Mouse (Mus musculus) limb, embryonic 10.5 days (tissue): ENCODE measurements around the gene Snx11. TPM values are rescaled to one million over a fixed set of nuclear protein-coding genes. Genes with fewer than 3 reads are reported as not detected.
"Not testable (repeated sequence)": the region's sequence is repeated elsewhere in the genome, so short reads cannot be mapped to it uniquely, and the experiment has no call there.

Experiments used
- DNase-seq: peaks from one replicate; pipeline ENCODE4 v3.0.0-alpha.2; 2017; ENCODE audit warnings: low spot score
- H3K27ac ChIP-seq: fragments of 300-500 bp; sonication (generic); 2 replicates; pipeline ENCODE4 v1.5.1; 2016; ENCODE audit warnings: mild to moderate bottlenecking
- H3K27me3 ChIP-seq: fragments of 300-500 bp; sonication (generic); 2 replicates; pipeline ENCODE4 v1.6.1; 2016; ENCODE audit warnings: low read depth, mild to moderate bottlenecking; ENCODE audit not compliant: poor library complexity, severe bottlenecking
- H3K36me3 ChIP-seq: fragments of 300-500 bp; sonication (generic); 2 replicates; pipeline ENCODE4 v1.6.1; 2016; ENCODE audit warnings: mild to moderate bottlenecking, moderate library complexity
- H3K4me1 ChIP-seq: fragments of 300-500 bp; sonication (generic); 2 replicates; pipeline ENCODE4 v1.6.1; 2016
- H3K4me3 ChIP-seq: fragments of 300-500 bp; sonication (generic); 2 replicates; pipeline ENCODE4 v1.5.1; 2016; ENCODE audit warnings: mild to moderate bottlenecking, moderate library complexity
- H3K9me3 ChIP-seq: fragments of 300-500 bp; sonication (generic); replicated peaks from 2 replicates; pipeline ENCODE4 v1.6.1; 2016; ENCODE audit warnings: mild to moderate bottlenecking
- WGBS: fragments of 180-500 bp; shearing (Covaris S2); methylation state at CpG from one replicate; pipeline ENCODE4 v1.1.7; 2016; 5-methylcytosine and 5-hydroxymethylcytosine counted together
- polyA plus RNA-seq: library from polyadenylated mRNA; unstranded; fragments of >200 nt; fragmentation: Nextera tagmentation; extraction: Ambion mirVana; gene quantifications from 2 replicates; pipeline ENCODE4 v1.2.1, GENCODE M21; 2016

The Snx11 gene
- polyA plus RNA-seq, 1 experiment from 2014 or later = 21.4 TPM

GRCm38 (mm10) chr11:96814443-96814842, 37.1 kb upstream of the Snx11 start:
- WGBS = 89% methylated on average over 2 of the region's 2 CpGs
- Histone ChIP-seq H3K9me3 (no peaks in the 10 kb centered on the region), H3K36me3 (peaks cover 97% of the 10 kb centered on the region), H3K4me1 (no peaks in the 10 kb centered on the region), H3K27ac (no peak overlapping the region), H3K4me3 (no peak overlapping the region), H3K27me3 (no peaks in the 10 kb centered on the region)
- no peak for DNase-seq

GRCm38 (mm10) chr11:96813920-96814319, 36.6 kb upstream of the Snx11 start:
- Histone ChIP-seq H3K4me3 (no peak overlapping the region), H3K36me3 (peaks cover 97% of the 10 kb centered on the region), H3K27ac (no peak overlapping the region), H3K9me3 (no peaks in the 10 kb centered on the region), H3K27me3 (no peaks in the 10 kb centered on the region), H3K4me1 (no peaks in the 10 kb centered on the region)
- no peak for DNase-seq
- 91% methylated on average over 5 of the region's 5 CpGs for WGBS

GRCm38 (mm10) chr11:96813455-96813854, 36.1 kb upstream of the Snx11 start:
- Histone ChIP-seq H3K4me1 (no peaks in the 10 kb centered on the region), H3K36me3 (peaks cover 97% of the 10 kb centered on the region), H3K9me3 (no peaks in the 10 kb centered on the region), H3K27me3 (no peaks in the 10 kb centered on the region), H3K4me3 (no peak overlapping the region), H3K27ac (no peak overlapping the region)
- whole genome bisulfite sequencing = 86% methylated on average over 4 of the region's 4 CpGs
- no peak for DNase-seq

GRCm38 (mm10) chr11:96811188-96811587, 33.8 kb upstream of the Snx11 start:
- not testable (repeated sequence) for H3K4me1 ChIP-seq, H3K9me3 ChIP-seq, H3K4me3 ChIP-seq, H3K27me3 ChIP-seq, DNase-seq, H3K27ac ChIP-seq
- peaks cover 97% of the 10 kb centered on the region for H3K36me3 ChIP-seq
- 87% methylated on average over 1 of the region's 1 CpGs for WGBS

GRCm38 (mm10) chr11:96809562-96810235, 32.3 kb upstream of the Snx11 start:
- H3K9me3 ChIP-seq = no peaks in the 10 kb centered on the region
- H3K27me3 ChIP-seq = no peaks in the 10 kb centered on the region
- no peak for DNase-seq
- WGBS = 97% methylated on average over 6 of the region's 6 CpGs
- H3K4me3 ChIP-seq = no peak overlapping the region
- no peak overlapping the region for H3K27ac ChIP-seq
- peaks cover 97% of the 10 kb centered on the region for H3K36me3 ChIP-seq
- H3K4me1 ChIP-seq = no peaks in the 10 kb centered on the region

- no peak overlapping the region for H3K27ac ChIP-seq
- H3K27me3 ChIP-seq = no peaks in the 10 kb centered on the region
- no peaks in the 10 kb centered on the region for H3K4me1 ChIP-seq
- WGBS = 85% methylated on average over 1 of the region's 1 CpGs
- H3K36me3 ChIP-seq = peaks cover 100% of the 10 kb centered on the region
- no peak overlapping the region for H3K4me3 ChIP-seq
- H3K9me3 ChIP-seq = no peaks in the 10 kb centered on the region
- DNase-seq = no peak
Observed at GRCm38 (mm10) chr11:96808066-96808465, 30.7 kb upstream of the Snx11 start.

- 97% methylated on average over 5 of the region's 5 CpGs for WGBS
Observed at GRCm38 (mm10) chr11:96805606-96806005, 28.2 kb upstream of the Snx11 start.

GRCm38 (mm10) chr11:96799511-96799910, 22.2 kb upstream of the Snx11 start:
- peaks cover 96% of the 10 kb centered on the region for H3K36me3 ChIP-seq
- H3K4me3 ChIP-seq = no peak overlapping the region
- H3K27me3 ChIP-seq = no peaks in the 10 kb centered on the region
- 88% methylated on average over 2 of the region's 2 CpGs for WGBS
- DNase-seq = no peak
- H3K4me1 ChIP-seq = no peaks in the 10 kb centered on the region
- no peaks in the 10 kb centered on the region for H3K9me3 ChIP-seq
- H3K27ac ChIP-seq = no peak overlapping the region

More at GRCm38 (mm10) chr11:96805606-96806005, 28.2 kb upstream of the Snx11 start:
- H3K4me1 ChIP-seq = no peaks in the 10 kb centered on the region
- no peaks in the 10 kb centered on the region for H3K27me3 ChIP-seq
- H3K9me3 ChIP-seq = no peaks in the 10 kb centered on the region
- no peak for DNase-seq
- H3K36me3 ChIP-seq = peaks cover 99% of the 10 kb centered on the region
- no peak overlapping the region for H3K27ac ChIP-seq
- no peak overlapping the region for H3K4me3 ChIP-seq

- Histone ChIP-seq H3K36me3 (peaks cover 90% of the 10 kb centered on the region), H3K9me3 (no peaks in the 10 kb centered on the region), H3K4me1 (peaks cover 7% of the 10 kb centered on the region; the same call in 1 of the 2 replicates), H3K27ac (no peak overlapping the region), H3K27me3 (no peaks in the 10 kb centered on the region), H3K4me3 (no peak overlapping the region)
- DNase-seq = no peak
- WGBS = 90% methylated on average over 1 of the region's 1 CpGs
Observed at GRCm38 (mm10) chr11:96796586-96796985, 19.2 kb upstream of the Snx11 start.

GRCm38 (mm10) chr11:96796081-96796480, 18.7 kb upstream of the Snx11 start:
- Histone ChIP-seq H3K36me3 (peaks cover 90% of the 10 kb centered on the region), H3K4me1 (peaks cover 8% of the 10 kb centered on the region), H3K9me3 (no peaks in the 10 kb centered on the region), H3K27ac (no peak overlapping the region), H3K27me3 (no peaks in the 10 kb centered on the region), H3K4me3 (no peak overlapping the region)
- WGBS = 100% methylated on average over 2 of the region's 2 CpGs
- DNase-seq = no peak

- H3K4me1 ChIP-seq = peaks cover 14% of the 10 kb centered on the region
- H3K27ac ChIP-seq = no peak overlapping the region
- H3K27me3 ChIP-seq = no peaks in the 10 kb centered on the region
- DNase-seq = no peak
- 96% methylated on average over 13 of the region's 13 CpGs for WGBS
- H3K9me3 ChIP-seq = no peaks in the 10 kb centered on the region
- no peak overlapping the region for H3K4me3 ChIP-seq
- peaks cover 90% of the 10 kb centered on the region for H3K36me3 ChIP-seq
Observed at GRCm38 (mm10) chr11:96795491-96795890, 18.1 kb upstream of the Snx11 start.

- Histone ChIP-seq H3K27me3 (no peaks in the 10 kb centered on the region), H3K36me3 (peaks cover 45% of the 10 kb centered on the region), H3K4me1 (peaks cover 34% of the 10 kb centered on the region), H3K4me3 (peak overlapping the region; percentile 93), H3K27ac (no peak overlapping the region), H3K9me3 (no peaks in the 10 kb centered on the region)
- DNase-seq = no peak
- whole genome bisulfite sequencing = 21% methylated on average over 1 of the region's 1 CpGs
Observed at GRCm38 (mm10) chr11:96790681-96791080, 13.3 kb upstream of the Snx11 start.

- H3K4me1 ChIP-seq = peaks cover 34% of the 10 kb centered on the region
- WGBS = 13% methylated on average over 5 of the region's 5 CpGs
- H3K9me3 ChIP-seq = no peaks in the 10 kb centered on the region
- peaks cover 38% of the 10 kb centered on the region for H3K36me3 ChIP-seq
- DNase-seq = no peak
- H3K27ac ChIP-seq = peak overlapping the region; percentile 99
- H3K4me3 ChIP-seq = peak overlapping the region; percentile 93
- H3K27me3 ChIP-seq = no peaks in the 10 kb centered on the region
Observed at GRCm38 (mm10) chr11:96789990-96790389, 12.6 kb upstream of the Snx11 start.
